Mouse (Mus musculus) megakaryocyte, embryonic 14.5 days (primary cell): ENCODE measurements around the gene Phactr1. TPM values are rescaled to one million over a fixed set of nuclear protein-coding genes. Genes with fewer than 3 reads are reported as not detected.

ENCODE experiments used
- H3K27me3 ChIP-seq: replicated peaks from 2 replicates; pipeline ENCODE3; 2012; ENCODE audit warnings: inconsistent platforms
- H3K36me3 ChIP-seq: replicated peaks from 2 replicates; pipeline ENCODE3; 2012; ENCODE audit warnings: low read length, inconsistent platforms, mixed read lengths
- H3K4me1 ChIP-seq: 2 replicates; pipeline ENCODE4 v1.6.1; 2012; ENCODE audit warnings: inconsistent platforms
- H3K4me3 ChIP-seq: replicated peaks from 2 replicates; pipeline ENCODE3; 2012; ENCODE audit warnings: moderate library complexity, mild to moderate bottlenecking, inconsistent platforms
- H3K9me3 ChIP-seq: 2 replicates; pipeline ENCODE4 v1.6.1; 2012; ENCODE audit warnings: inconsistent platforms
- FLI1 ChIP-seq: IDR thresholded peaks from 2 replicates; pipeline ENCODE4 v1.6.1; 2012; ENCODE audit warnings: low read length, inconsistent platforms, mixed read lengths
- GATA1 ChIP-seq: IDR thresholded peaks from 3 replicates; pipeline ENCODE4 v1.6.1; 2012; ENCODE audit warnings: mixed read lengths, low read length, inconsistent platforms, borderline replicate concordance
- polyA plus RNA-seq: library from polyadenylated mRNA; stranded (reverse); fragments of >175 nt; gene quantifications from 2 replicates; pipeline ENCODE4 v1.2.3, GENCODE M21; 2012; ENCODE audit warnings: low replicate concordance; ENCODE audit not compliant: insufficient read depth

Phactr1 gene
- polyA plus RNA-seq, 1 experiment: 0.01 TPM

DNA sequence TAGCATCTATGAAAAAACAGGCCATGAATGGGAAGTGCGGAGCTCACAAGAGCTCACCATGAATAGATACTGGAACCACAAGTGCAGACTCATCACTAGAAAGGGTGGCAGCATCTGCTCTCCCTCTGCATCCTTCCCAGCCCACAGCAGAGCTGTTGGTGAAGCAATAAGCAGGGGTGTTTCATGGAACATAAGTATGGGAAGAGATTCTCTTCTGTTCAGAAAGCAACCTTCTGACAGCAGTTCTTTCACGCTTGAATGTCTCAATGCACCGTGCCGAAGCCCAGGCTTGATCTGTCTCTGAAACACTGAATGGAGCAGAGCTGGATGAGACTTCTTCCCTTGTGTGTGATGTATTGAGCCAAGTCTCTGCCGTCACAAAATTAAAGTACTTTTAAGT lies 64.0 kb downstream of the Phactr1 start:
- Histone ChIP-seq H3K27me3 (no peaks in the 10 kb centered on the region), H3K9me3 (no peaks in the 10 kb centered on the region), H3K4me1 (no peaks in the 10 kb centered on the region), H3K36me3 (no peaks in the 10 kb centered on the region), H3K4me3 (no peak overlapping the region)
- TF ChIP-seq FLI1 (no peak), GATA1 (no peak)

DNA sequence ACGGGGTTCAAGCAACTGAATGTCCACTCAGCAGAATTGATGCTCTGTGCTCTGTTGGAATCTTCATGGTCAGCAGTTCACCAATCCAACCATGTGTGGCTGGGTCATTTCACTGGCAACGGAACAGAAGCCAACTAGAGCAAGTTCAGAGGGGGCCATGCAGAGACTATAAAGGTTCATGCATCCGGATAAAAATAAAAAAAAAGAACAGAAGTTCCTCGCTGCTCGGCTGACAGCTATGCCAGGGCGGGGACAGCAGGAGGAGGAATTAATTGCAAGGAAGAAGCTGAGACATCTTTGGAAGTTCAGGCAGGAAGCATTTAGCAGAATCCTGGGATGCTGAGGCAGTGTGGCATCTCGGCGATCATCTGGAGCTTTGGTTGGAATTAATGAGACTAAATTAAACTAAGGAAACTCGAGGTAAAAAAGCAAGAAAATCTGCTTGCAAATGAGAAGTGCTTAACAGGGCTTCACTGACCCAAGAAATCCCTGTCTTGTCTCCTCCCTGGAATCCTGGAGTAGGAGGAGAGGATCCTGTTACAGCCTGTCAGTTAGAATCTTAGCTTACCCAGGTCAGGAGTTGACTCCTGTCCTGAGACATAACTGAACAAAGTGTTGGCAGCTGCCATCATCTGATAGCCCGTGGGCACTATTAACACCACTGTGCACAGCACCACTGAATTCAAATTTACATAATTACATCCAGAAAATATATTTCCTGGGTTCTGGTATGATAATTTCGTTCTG lies 77.4 kb downstream of the Phactr1 start:
- Histone ChIP-seq H3K4me3 (no peak overlapping the region), H3K36me3 (no peaks in the 10 kb centered on the region), H3K4me1 (no peaks in the 10 kb centered on the region), H3K27me3 (no peaks in the 10 kb centered on the region), H3K9me3 (0 out of 2 replicates have a peak, but pooled peaks cover 4% of the 10 kb centered on the region)
- TF ChIP-seq GATA1 (no peak), FLI1 (no peak)

DNA sequence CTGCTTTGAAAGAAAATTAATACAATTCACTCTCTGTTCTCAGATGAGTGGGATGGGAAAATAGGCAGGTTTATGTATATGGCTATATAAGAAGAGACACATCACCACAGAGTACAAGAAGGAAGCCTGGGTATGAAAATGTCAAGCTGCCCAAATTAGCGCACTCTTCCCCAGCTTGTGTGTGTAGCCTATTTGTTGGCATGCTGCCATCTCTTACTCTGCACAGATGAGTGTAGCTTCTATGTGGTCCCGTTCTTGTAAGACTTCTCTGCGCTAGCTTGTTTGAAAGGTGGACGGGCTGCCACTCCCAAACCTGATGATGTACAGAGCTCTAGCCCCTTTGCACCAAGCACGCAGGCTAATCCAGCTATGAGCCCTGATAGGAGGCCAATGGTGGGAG lies 78.7 kb downstream of the Phactr1 start:
- Histone ChIP-seq H3K4me1 (no peaks in the 10 kb centered on the region), H3K4me3 (no peak overlapping the region), H3K27me3 (no peaks in the 10 kb centered on the region), H3K9me3 (peaks cover 9% of the 10 kb centered on the region; the same call in 1 of the 2 replicates), H3K36me3 (no peaks in the 10 kb centered on the region)
- TF ChIP-seq GATA1 (no peak), FLI1 (no peak)

DNA sequence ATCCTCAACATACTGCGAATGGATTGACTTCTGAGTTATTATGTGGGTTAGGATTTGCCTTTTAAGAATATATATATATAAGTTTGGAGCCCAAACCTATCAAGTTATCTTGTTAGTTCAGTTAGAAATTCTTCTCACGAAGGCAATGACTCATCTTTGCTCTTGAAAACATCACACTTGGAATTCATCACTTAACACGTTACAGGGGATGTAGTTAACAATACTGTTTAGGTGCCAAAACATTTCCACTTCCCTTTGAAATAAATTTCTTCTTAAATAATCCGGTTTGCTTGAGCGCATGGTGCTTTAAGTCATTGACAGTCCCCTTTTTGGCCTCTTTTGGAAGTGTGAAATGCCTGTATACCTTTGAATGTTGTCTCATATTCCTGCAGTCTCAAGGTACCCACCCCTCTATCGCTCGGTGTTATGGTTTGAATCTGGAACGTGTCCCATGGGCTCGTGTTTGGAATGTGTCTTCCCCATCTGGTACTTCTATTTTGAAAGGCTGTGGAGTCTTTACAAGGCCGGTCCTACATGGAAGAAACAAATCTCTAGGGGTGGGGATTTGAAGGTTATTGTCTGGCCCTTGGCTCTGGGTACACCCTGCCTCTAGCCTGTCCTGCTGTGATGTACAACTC lies 80.6 kb downstream of the Phactr1 start:
- H3K9me3 ChIP-seq: peaks cover 9% of the 10 kb centered on the region; the same call in 1 of the 2 replicates
- H3K4me3 ChIP-seq: no peak overlapping the region
- TF ChIP-seq GATA1 (no peak), FLI1 (no peak)
- no peaks in the 10 kb centered on the region for H3K36me3 ChIP-seq
- no peaks in the 10 kb centered on the region for H3K27me3 ChIP-seq
- H3K4me1 ChIP-seq: no peaks in the 10 kb centered on the region

DNA sequence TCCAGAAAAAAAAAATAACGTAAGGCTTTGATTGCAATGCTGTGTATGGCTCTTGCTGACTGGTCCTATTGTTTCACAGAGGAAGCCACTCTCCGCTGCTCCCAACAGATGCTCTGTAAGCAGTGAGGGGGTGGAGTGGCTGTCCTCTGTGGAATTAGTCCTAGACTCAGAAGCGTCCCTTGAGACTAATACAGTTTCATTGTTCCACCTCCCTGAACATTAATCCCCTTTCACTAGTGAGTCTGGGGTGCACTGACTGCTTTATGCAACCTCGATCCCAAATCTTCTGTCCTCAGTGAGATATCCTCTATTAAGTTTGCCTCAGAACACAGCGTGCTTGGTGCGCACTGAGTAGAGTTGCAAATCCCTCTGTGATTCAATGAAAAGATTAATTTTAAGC lies 91.9 kb downstream of the Phactr1 start:
- no peak for TF ChIP-seq FLI1
- no peak for TF ChIP-seq GATA1
- H3K9me3 ChIP-seq: no peaks in the 10 kb centered on the region
- no peak overlapping the region for H3K4me3 ChIP-seq
- H3K4me1 ChIP-seq: no peaks in the 10 kb centered on the region
- no peaks in the 10 kb centered on the region for H3K36me3 ChIP-seq
- no peaks in the 10 kb centered on the region for H3K27me3 ChIP-seq

DNA sequence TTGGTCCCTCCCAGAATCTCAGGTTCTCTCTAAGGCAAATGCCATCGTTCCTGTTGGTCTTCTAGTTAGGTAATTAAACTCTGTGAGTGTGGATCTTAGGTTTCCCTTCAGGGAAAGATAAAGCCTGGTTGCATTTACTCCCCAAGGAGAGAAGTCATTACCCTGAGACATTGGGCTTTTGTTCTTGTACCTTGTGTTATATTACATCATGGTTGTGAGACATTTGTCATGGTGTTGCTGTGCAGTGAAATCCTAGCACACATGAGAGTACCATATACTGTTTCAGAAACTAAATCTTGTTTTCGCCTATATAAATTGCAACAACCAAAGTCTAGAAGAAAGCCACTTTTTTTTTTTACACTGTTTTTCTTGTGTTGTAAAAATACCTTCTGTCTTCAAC lies 93.6 kb downstream of the Phactr1 start:
- Histone ChIP-seq H3K9me3 (no peaks in the 10 kb centered on the region), H3K27me3 (no peaks in the 10 kb centered on the region), H3K4me3 (no peak overlapping the region), H3K4me1 (no peaks in the 10 kb centered on the region), H3K36me3 (no peaks in the 10 kb centered on the region)
- TF ChIP-seq GATA1 (no peak), FLI1 (no peak)

DNA sequence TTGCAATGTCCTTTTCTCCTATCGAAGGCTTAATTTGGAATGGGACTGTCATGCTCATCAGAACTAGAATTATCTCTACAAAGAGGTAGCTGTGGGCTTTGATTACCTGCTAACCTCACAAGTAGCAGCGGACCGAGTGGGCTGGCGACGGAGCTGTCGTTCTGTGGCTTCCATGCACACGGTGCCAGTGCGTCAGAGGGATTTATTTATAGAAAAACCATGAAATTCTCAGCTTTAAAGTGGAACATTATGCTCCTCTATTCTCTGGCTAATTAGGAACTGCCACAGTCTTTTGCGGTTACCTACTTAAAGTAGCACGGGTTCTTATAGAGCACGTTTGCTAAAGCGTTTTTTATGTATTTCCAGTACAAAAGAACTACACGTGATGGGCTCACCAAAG lies 101.7 kb downstream of the Phactr1 start:
- Histone ChIP-seq H3K36me3 (no peaks in the 10 kb centered on the region), H3K27me3 (no peaks in the 10 kb centered on the region), H3K4me3 (no peak overlapping the region), H3K9me3 (peaks cover 8% of the 10 kb centered on the region), H3K4me1 (no peaks in the 10 kb centered on the region)
- TF ChIP-seq FLI1: no peak
- TF ChIP-seq GATA1: no peak

DNA sequence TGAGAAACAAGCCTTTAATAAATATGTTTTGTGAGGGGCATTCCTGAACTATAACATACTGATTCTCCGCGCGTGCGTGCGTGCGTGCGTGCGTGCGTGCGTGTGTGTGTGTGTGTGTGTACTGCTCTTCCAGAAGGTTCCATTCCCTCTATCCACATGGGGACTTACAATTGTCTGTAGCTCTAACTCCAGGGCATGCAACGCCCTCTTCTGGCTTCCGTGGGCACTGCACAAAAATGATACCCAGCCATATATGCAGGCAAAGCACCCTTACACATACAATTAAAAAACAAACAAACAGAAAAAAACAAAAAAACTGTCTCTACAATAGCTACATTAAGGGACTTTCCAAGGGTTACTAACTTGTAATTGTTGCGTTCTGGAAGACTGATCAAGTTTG lies 108.8 kb downstream of the Phactr1 start:
- peaks cover 2% of the 10 kb centered on the region; the same call in 1 of the 2 replicates for H3K9me3 ChIP-seq
- H3K36me3 ChIP-seq: no peaks in the 10 kb centered on the region
- H3K27me3 ChIP-seq: peaks cover 1% of the 10 kb centered on the region
- H3K4me1 ChIP-seq: peaks cover 3% of the 10 kb centered on the region; the same call in 1 of the 2 replicates
- TF ChIP-seq GATA1: no peak
- TF ChIP-seq FLI1: no peak
- H3K4me3 ChIP-seq: no peak overlapping the region

DNA sequence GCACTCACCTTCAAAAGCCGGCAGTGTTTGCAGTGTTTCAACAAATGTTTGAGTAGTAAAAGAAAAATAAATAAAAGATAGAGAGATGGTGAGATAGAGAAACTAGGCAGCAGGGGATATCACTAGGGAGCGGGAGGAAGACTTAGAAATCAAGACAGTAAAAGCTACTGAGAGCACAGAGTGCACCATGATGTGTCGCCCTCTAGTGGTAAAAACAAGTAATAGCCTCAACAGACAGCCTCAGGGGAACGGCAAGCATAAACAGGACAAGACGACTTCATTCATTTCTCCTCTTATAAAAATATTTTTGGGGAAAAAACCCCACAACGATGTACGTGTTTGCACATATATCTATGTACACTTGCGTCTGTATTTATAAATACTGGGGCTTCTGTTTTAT lies 111.9 kb downstream of the Phactr1 start:
- no peak overlapping the region for H3K4me3 ChIP-seq

DNA sequence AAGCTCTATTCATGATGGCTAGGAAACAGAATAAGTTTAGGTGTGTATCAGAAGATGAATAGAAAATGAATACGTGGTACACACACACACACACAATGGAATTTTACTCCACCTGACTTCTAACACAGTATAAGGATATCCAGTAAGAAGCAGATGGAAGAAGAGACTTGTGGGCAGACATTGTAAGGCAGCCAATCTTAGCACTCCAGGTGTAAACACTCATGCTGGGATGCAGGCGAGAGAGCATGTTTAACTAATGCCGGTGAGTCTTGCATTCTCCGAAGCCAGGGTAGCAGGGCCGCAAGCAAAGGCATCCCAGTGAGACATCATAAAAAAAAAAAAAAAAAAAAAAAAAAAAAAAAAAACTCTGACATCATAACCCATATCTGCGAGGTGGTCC lies 120.1 kb downstream of the Phactr1 start:
- no peaks in the 10 kb centered on the region for H3K27me3 ChIP-seq
- no peaks in the 10 kb centered on the region for H3K4me1 ChIP-seq
- H3K36me3 ChIP-seq: no peaks in the 10 kb centered on the region
- TF ChIP-seq FLI1 (no peak), GATA1 (no peak)
- H3K4me3 ChIP-seq: no peak overlapping the region
- no peaks in the 10 kb centered on the region for H3K9me3 ChIP-seq

More for the DNA sequence above, 111.9 kb downstream of the Phactr1 start:
- peaks cover 4% of the 10 kb centered on the region; the same call in 1 of the 2 replicates for H3K4me1 ChIP-seq
- H3K9me3 ChIP-seq: peaks cover 3% of the 10 kb centered on the region; the same call in 1 of the 2 replicates
- peaks cover 1% of the 10 kb centered on the region for H3K27me3 ChIP-seq
- H3K36me3 ChIP-seq: no peaks in the 10 kb centered on the region
- TF ChIP-seq GATA1 (no peak), FLI1 (no peak)

DNA sequence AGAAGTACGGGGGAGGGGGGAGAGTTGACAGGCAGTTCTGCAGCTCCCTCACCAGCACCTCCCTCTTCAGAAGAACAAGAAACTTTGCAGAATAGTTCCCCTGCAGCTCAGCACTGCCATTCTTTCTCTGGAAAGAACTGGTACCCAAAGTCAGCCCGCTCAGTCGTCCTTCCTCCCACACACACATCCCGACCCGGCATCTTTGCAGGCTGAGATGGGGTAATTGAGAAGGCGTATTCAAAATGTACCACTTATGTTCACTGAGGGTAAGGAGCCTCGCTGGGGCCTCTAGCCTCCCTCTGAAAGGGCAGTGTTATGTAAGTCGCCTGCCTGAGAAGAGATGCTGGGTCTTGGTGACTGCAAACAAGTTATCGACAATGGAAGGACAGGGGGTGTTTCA lies 123.9 kb downstream of the Phactr1 start:
- H3K36me3 ChIP-seq: no peaks in the 10 kb centered on the region
- H3K27me3 ChIP-seq: no peaks in the 10 kb centered on the region
- H3K4me1 ChIP-seq: no peaks in the 10 kb centered on the region
- TF ChIP-seq GATA1 (no peak), FLI1 (no peak)
- no peaks in the 10 kb centered on the region for H3K9me3 ChIP-seq
- H3K4me3 ChIP-seq: no peak overlapping the region
